Mouse (Mus musculus) testis, adult 10 weeks (tissue): ENCODE measurements around the gene Tssk4. TPM values are rescaled to one million over a fixed set of nuclear protein-coding genes. Genes with fewer than 3 reads are reported as not detected.

ENCODE experiments used
- polyA plus RNA-seq: library from polyadenylated mRNA; stranded (reverse); fragments of 350-450 nt; fragmentation: Illumina TruSeq; extraction: RNeasy Lipid Tissue Mini Kit (QIAGEN cat#74804); gene quantifications from one replicate; pipeline ENCODE4 v1.2.3, GENCODE M21; 2014; ENCODE audit warnings: low read depth, low replicate concordance

Gene Tssk4
- polyA plus RNA-seq: 45.9 TPM

DNA sequence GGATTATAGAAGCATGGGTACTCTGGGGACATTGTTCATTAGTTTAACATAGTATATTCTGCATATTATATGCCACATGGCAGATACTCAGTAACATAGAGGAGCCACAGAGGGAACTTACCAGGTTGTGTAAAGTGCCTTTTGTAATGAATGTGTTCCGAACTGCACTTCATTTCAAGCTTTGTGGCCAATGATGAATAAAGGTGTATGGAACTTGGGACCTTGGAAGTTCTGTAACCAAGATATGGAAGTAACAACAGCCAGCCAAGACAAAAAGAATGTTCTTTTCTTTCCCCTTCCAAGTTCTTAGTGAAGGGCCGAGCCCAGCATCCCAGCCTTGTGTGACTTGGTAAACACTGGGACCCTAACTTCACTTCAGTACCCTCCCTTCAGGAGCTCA, at the start of gene Tssk4:
TSS of gene Tssk4 (plus strand) at position 301 of the 400 bp plus-strand sequence.

DNA sequence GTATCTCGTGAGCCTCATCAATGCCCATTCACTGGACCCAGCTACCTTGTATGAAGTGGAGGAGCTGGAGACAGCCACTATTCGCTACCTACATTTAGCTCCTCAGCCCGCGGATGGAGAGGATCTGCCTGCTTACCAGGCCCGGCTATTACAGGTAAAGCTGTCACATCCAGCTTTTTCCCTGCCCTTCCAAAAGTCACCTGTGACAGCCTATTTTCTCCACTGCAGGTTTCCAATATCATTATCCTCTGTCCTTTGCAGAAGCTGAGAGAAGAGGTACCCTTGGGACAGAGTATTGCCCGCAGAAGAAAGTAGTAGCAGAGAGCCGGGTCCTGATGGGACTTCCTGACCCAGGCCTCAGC, 46.7 kb upstream of the Tssk4 start, which contains the start of gene Irf9:
TSS of gene Irf9 (plus strand) at position 301 of the 362 bp plus-strand sequence.

GRCm38 (mm10) chr14:55617822-55618221, 32.2 kb upstream of the Tssk4 start, which contains the start of gene Rec8:
Gene Rec8 (plus strand): TSS chr14:55618037.

GRCm38 (mm10) chr14:55635523-55636007, 14.4 kb upstream of the Tssk4 start, which contains the start of gene Ipo4:
Gene Ipo4 (minus strand): TSS chr14:55635957.

GRCm38 (mm10) chr14:55637795-55638194, 12.2 kb upstream of the Tssk4 start, which contains the start of gene Gm49378:
Gene Gm49378 (minus strand): TSS chr14:55637895.

GRCm38 (mm10) chr14:55643060-55643907, 6.7 kb upstream of the Tssk4 start, which contains the start of gene Tm9sf1:
Gene Tm9sf1 (minus strand): TSS chr14:55643806.

DNA sequence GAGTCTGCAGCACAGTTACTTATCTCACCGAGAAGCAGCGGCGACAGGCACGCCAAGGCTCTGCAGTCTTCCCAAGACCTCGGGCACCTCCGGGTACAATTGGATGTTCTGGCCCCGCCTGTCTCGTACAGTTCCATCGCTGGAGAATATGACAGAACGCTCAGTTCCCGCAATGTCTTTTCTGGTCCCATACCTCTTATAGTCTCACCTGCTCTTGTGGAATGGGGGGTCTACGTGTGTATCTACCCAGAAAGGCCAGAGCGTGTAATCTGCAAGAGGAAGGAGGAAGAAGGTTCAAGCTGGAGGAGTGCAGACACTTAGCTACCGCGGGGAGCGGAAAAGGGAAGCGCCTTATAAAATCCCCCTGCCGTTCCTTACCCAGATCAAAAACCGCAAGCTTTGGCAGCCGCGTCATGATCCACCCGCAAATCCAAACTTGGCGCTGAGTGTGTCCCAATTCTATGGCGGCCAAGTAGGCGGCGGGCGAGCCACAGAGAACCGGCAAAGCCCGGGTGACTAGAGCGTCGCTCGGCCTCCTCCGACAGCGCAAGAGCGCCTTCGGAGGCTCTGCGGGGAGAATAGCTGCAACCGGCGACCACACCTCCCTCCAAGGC, 10.1 kb downstream of the Tssk4 start, which contains the start of gene Mdp1:
TSS of gene Mdp1 (minus strand) at position 549 of the 614 bp plus-strand sequence.

DNA sequence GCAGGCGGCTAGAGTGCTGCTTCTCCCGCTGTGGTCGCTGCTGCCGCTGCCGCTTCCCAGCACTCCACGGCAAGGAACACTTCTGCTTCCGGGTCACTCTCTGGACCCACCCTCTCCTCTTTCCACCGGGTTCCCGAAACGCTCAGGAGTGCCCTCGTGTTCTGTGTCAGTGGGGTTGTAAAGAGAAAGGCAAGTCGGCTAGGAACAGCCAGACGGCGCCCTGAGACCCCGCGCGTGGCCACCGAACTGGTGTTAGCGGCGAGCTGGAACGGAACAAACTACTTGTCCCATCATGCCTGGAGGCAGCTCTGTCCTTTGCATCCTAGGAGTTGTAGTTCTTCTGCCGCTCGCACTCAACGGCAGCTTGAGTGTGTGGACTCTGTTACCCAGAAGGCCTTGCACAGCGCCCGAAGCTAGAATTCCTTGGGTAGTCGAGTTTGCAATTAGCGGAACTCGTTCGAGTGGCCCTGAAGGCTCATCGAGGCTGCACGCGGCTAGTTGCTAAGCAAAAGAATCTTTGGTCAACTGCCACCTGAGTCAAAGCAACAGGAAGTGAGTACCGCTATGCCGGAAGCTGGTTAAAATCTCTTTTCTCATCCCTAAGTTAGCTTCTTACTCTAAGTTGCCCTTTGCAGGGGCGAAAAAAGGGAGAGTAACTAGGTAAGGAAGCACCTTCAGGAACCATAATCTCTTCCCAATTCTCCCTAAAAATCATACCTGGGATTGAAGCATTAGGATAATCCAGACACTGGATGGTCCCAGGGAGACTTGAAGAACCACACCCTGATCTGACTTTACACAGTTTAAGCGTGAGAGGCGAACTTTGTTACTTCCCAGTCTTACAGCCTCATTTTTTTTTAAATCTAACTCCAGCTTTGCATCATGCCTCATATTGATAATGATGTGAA, 22.1 kb downstream of the Tssk4 start, which contains the start of the genes Gmpr2 and Nedd8:
TSS of gene Gmpr2 (plus strand) at position 109 of the 908 bp plus-strand sequence.
TSS of gene Nedd8 (minus strand) at position 292 of the 908 bp plus-strand sequence.

GRCm38 (mm10) chr14:55681160-55682117, 31.5 kb downstream of the Tssk4 start, which contains the start of gene Tinf2:
Gene Tinf2 (minus strand): TSS chr14:55681820.

Other genes with a start within 250 kb of the Tssk4 start
- 19.4 TPM for gene Dhrs4, start 171.4 kb upstream of the Tssk4 start, polyA plus RNA-seq
- not detected for gene Carmil3, start 159.5 kb upstream of the Tssk4 start, polyA plus RNA-seq
- gene Cpne6, start 139.7 kb upstream of the Tssk4 start, polyA plus RNA-seq: not detected
- 0.11 TPM for gene Nrl, start 125.2 kb upstream of the Tssk4 start, polyA plus RNA-seq
- 0.35 TPM for gene Pck2, start 109.9 kb upstream of the Tssk4 start, polyA plus RNA-seq
- gene Dcaf11, start 90.2 kb upstream of the Tssk4 start, polyA plus RNA-seq: 14.7 TPM
- gene A730061H03Rik, start 89.8 kb upstream of the Tssk4 start, polyA plus RNA-seq: not detected
- gene Fitm1, start 74.6 kb upstream of the Tssk4 start, polyA plus RNA-seq: not detected
- gene Psme1, start 72.1 kb upstream of the Tssk4 start, polyA plus RNA-seq: 25.6 TPM
- 2.7 TPM for gene Emc9, start 64.9 kb upstream of the Tssk4 start, polyA plus RNA-seq
- gene Psme2, start 59.1 kb upstream of the Tssk4 start, polyA plus RNA-seq: 17.0 TPM
- 2.1 TPM for gene Rnf31, start 58.5 kb upstream of the Tssk4 start, polyA plus RNA-seq
- 2.6 TPM for gene Irf9, start 46.6 kb upstream of the Tssk4 start, polyA plus RNA-seq
- 8.3 TPM for gene Rec8, start 32.1 kb upstream of the Tssk4 start, polyA plus RNA-seq
- gene Ipo4, start 14.2 kb upstream of the Tssk4 start, polyA plus RNA-seq: 67.7 TPM
- gene Gm49378, start 12.3 kb upstream of the Tssk4 start, polyA plus RNA-seq: 1.6 TPM
- gene Tm9sf1, start 6.4 kb upstream of the Tssk4 start, polyA plus RNA-seq: 5.9 TPM
- 4.4 TPM for gene Mdp1, start 10.3 kb downstream of the Tssk4 start, polyA plus RNA-seq
- 54.2 TPM for gene Gmpr2, start 21.8 kb downstream of the Tssk4 start, polyA plus RNA-seq
- gene Nedd8, start 21.9 kb downstream of the Tssk4 start, polyA plus RNA-seq: 54.1 TPM
- gene Tinf2, start 31.6 kb downstream of the Tssk4 start, polyA plus RNA-seq: 18.0 TPM
- gene Tgm1, start 63.7 kb downstream of the Tssk4 start, polyA plus RNA-seq: not detected
- 0.35 TPM for gene Rabggta, start 72.1 kb downstream of the Tssk4 start, polyA plus RNA-seq
- gene Dhrs1, start 95.5 kb downstream of the Tssk4 start, polyA plus RNA-seq: 45.7 TPM
- gene Nop9, start 95.5 kb downstream of the Tssk4 start, polyA plus RNA-seq: 53.9 TPM
- not detected for gene Cideb, start 108.3 kb downstream of the Tssk4 start, polyA plus RNA-seq
- not detected for gene Ltb4r2, start 111.2 kb downstream of the Tssk4 start, polyA plus RNA-seq
- not detected for gene Ltb4r1, start 115.8 kb downstream of the Tssk4 start, polyA plus RNA-seq
- gene Adcy4, start 133.9 kb downstream of the Tssk4 start, polyA plus RNA-seq: 0.06 TPM
- gene Ripk3, start 138.7 kb downstream of the Tssk4 start, polyA plus RNA-seq: 0.69 TPM
- gene Nfatc4, start 173.0 kb downstream of the Tssk4 start, polyA plus RNA-seq: 0.11 TPM
- gene Nynrin, start 203.8 kb downstream of the Tssk4 start, polyA plus RNA-seq: 0.03 TPM
- 0.38 TPM for gene Cbln3, start 234.2 kb downstream of the Tssk4 start, polyA plus RNA-seq
- gene Khnyn, start 234.8 kb downstream of the Tssk4 start, polyA plus RNA-seq: 2.2 TPM